Mouse (Mus musculus): Measurements from ENCODE around the gene Grip1. TPM values are rescaled to one million over a fixed set of nuclear protein-coding genes. Genes with fewer than 3 reads are reported as not detected.

The Grip1 gene
- polyA plus RNA-seq, 1 experiment from 2014 or later = 0.55 TPM

DNA sequence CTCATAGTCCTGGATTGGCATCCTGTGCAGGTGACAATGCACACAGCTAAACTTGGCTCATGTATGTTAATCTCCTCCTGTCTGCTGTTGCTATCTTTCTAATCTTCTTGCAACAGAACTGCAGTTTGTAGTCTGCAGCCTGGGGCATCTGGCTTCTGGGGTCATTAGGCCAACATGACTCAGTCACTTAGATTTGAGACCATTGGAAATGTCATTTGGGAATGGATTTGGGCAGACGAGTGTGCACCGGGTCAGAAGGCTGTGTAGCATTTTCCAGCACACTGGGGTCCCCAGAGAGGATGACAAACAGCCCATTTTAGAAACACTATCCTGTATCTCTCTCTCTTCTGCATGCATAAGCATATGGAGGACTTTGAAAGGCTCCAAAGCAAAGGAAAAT lies 268.8 kb downstream of the Grip1 start:
- no peaks in the 10 kb centered on the region for H3K4me1 ChIP-seq (ENCODE audit: control insufficient read depth, low read depth, low read length)
- WGBS (ENCODE audit: insufficient replicate concordance) = 51% methylated on average over 2 of the region's 2 CpGs

DNA sequence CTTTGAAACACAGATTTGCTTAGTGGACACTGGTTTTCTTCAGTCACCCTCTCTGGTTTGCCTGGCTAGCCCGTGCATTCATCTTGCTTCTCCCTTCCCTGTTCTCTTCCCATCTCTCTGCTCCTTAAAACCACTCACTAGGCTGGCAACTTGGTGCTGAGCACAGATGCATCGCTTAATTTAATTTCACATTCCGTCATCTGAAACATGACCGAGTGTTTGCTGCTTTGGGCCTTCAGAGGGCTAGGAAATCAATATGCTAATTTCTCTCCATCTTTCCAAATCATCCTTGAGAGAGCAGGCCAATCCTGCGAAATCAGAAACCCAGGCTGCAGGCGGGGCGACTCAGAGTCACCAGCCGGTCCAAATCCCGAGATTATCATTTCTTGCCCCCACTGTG lies 270.0 kb downstream of the Grip1 start:
- WGBS (ENCODE audit: insufficient replicate concordance) = 65% methylated on average over 9 of the region's 9 CpGs
- no peaks in the 10 kb centered on the region for H3K27me3 ChIP-seq (ENCODE audit: control insufficient read depth, insufficient read depth, low read depth, low read length)
- no peak for ATAC-seq (ENCODE audit: low read depth)
- no peak overlapping the region for H3K4me3 ChIP-seq (ENCODE audit: low read depth, low read length)
- no peaks in the 10 kb centered on the region for H3K9me3 ChIP-seq (replicated peaks; ENCODE audit: control insufficient read depth, low read length)
- H3K4me1 ChIP-seq (ENCODE audit: control insufficient read depth, low read depth, low read length) = no peaks in the 10 kb centered on the region
- no peak overlapping the region for H3K4me2 ChIP-seq (ENCODE audit: low read depth, low read length)
- no peaks in the 10 kb centered on the region for H3K36me3 ChIP-seq (ENCODE audit: control insufficient read depth, insufficient read depth)
- no peak overlapping the region for H3K27ac ChIP-seq (ENCODE audit: low read length)
- no peak overlapping the region for H3K9ac ChIP-seq (ENCODE audit: low read depth, low read length)

More for the DNA sequence above, 268.8 kb downstream of the Grip1 start:
- no peaks in the 10 kb centered on the region for H3K36me3 ChIP-seq (ENCODE audit: control insufficient read depth, insufficient read depth)
- H3K9me3 ChIP-seq (replicated peaks; ENCODE audit: control insufficient read depth, low read length) = no peaks in the 10 kb centered on the region
- no peak overlapping the region for H3K9ac ChIP-seq (ENCODE audit: low read depth, low read length)
- H3K27me3 ChIP-seq (ENCODE audit: control insufficient read depth, insufficient read depth, low read depth, low read length) = no peaks in the 10 kb centered on the region
- H3K27ac ChIP-seq (ENCODE audit: low read length) = no peak overlapping the region
- no peak overlapping the region for H3K4me3 ChIP-seq (ENCODE audit: low read depth, low read length)
- no peak overlapping the region for H3K4me2 ChIP-seq (ENCODE audit: low read depth, low read length)
- ATAC-seq (ENCODE audit: low read depth) = no peak

DNA sequence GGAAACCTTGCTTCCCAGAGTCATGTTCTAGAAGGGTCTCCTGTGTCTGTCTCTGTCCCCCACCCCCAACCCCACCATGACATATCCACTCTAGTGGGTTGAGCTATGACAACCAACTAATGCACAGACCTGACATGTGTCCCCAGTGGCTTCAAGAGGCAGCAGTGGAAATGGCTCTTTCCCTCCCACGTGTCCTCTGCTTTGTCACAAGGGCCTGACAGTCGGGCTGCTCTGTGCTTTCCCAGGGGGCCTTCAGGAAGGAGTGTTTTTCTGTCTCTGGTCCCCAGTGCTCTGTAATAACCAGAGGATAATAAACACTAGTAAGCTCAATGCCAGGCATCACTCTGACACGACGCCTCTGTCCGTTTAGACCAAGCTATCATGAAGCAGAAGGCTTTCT lies 271.7 kb downstream of the Grip1 start:
- Histone ChIP-seq H3K36me3 (ENCODE audit: control insufficient read depth, insufficient read depth) (no peaks in the 10 kb centered on the region), H3K4me1 (ENCODE audit: control insufficient read depth, low read depth, low read length) (no peaks in the 10 kb centered on the region), H3K9me3 (replicated peaks; ENCODE audit: control insufficient read depth, low read length) (no peaks in the 10 kb centered on the region), H3K27me3 (ENCODE audit: control insufficient read depth, insufficient read depth, low read depth, low read length) (no peaks in the 10 kb centered on the region), H3K27ac (ENCODE audit: low read length) (no peak overlapping the region), H3K9ac (ENCODE audit: low read depth, low read length) (no peak overlapping the region), H3K4me3 (ENCODE audit: low read depth, low read length) (no peak overlapping the region), H3K4me2 (ENCODE audit: low read depth, low read length) (no peak overlapping the region)
- WGBS (ENCODE audit: insufficient replicate concordance) = 49% methylated on average over 5 of the region's 5 CpGs
- no peak for ATAC-seq (ENCODE audit: low read depth)

DNA sequence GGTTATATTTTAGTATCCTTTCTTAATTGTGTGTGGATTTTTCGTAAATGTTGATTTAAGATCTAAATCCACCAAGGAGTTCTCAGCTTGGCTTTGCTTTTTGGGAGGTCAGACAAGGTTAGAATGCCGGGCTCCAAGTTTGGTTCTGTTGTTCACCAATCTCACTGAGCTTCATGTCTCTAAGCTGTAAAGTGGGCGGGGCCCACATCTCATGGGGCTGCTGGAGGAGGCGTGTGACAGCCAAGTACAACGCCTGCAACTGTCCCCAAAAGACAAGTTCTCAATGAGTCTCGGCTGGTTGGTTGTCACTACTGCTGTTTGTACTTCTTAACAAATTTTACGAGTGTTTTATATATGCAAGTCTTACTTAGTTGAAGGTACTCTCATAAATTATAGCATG lies 272.3 kb downstream of the Grip1 start:
- H3K9me3 ChIP-seq (replicated peaks; ENCODE audit: control insufficient read depth, low read length) = no peaks in the 10 kb centered on the region
- no peak overlapping the region for H3K4me2 ChIP-seq (ENCODE audit: low read depth, low read length)
- 53% methylated on average over 7 of the region's 7 CpGs for WGBS (ENCODE audit: insufficient replicate concordance)
- H3K27ac ChIP-seq (ENCODE audit: low read length) = no peak overlapping the region
- H3K9ac ChIP-seq (ENCODE audit: low read depth, low read length) = no peak overlapping the region
- H3K4me3 ChIP-seq (ENCODE audit: low read depth, low read length) = no peak overlapping the region
- no peaks in the 10 kb centered on the region for H3K36me3 ChIP-seq (ENCODE audit: control insufficient read depth, insufficient read depth)
- ATAC-seq (ENCODE audit: low read depth) = no peak
- no peaks in the 10 kb centered on the region for H3K4me1 ChIP-seq (ENCODE audit: control insufficient read depth, low read depth, low read length)
- H3K27me3 ChIP-seq (ENCODE audit: control insufficient read depth, insufficient read depth, low read depth, low read length) = no peaks in the 10 kb centered on the region

DNA sequence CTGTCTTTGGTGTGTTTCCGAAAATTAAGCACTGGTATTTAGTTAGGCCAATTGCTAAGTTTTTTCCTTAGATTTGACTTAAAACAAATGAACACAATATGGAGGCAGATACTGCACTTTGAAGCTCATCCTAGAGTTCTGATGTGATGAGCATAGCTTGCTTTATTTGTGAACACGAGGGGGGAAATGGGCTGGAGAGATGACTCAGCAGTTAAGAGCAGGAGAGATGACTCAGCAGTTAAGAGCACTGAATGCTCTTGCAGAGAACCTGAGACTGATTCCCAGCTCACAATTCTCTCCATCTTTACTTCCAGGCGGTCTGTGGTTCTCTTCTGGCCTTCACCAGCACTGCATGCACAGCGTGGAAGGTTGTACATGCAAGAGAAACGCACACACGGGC lies 273.3 kb downstream of the Grip1 start:
- no peaks in the 10 kb centered on the region for H3K9me3 ChIP-seq (replicated peaks; ENCODE audit: control insufficient read depth, low read length)
- no peaks in the 10 kb centered on the region for H3K4me1 ChIP-seq (ENCODE audit: control insufficient read depth, low read depth, low read length)
- no peak for ATAC-seq (ENCODE audit: low read depth)
- no peak overlapping the region for H3K4me2 ChIP-seq (ENCODE audit: low read depth, low read length)
- H3K9ac ChIP-seq (ENCODE audit: low read depth, low read length) = no peak overlapping the region
- H3K36me3 ChIP-seq (ENCODE audit: control insufficient read depth, insufficient read depth) = no peaks in the 10 kb centered on the region
- no peak overlapping the region for H3K27ac ChIP-seq (ENCODE audit: low read length)
- WGBS (ENCODE audit: insufficient replicate concordance) = 54% methylated on average over 6 of the region's 6 CpGs
- no peaks in the 10 kb centered on the region for H3K27me3 ChIP-seq (ENCODE audit: control insufficient read depth, insufficient read depth, low read depth, low read length)
- no peak overlapping the region for H3K4me3 ChIP-seq (ENCODE audit: low read depth, low read length)

DNA sequence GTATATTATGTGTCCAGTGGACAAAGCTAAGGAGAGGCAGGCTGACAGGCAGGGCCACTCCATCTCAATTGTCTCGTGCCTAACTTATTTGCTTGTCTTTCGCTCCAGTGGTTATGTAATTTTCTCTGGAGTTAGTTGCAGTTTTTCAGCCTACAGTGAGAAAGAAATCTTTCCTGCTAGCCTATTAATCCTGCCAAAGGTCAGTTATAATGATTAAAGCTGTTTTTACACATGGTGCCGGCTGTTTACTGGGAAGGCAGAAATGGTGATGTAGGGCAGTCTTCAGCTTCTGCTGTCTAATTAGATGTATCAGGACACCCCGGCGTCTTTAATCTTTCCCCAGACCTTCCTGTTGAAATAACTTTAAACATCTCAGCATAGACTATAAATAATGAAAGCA lies 276.6 kb downstream of the Grip1 start:
- no peak overlapping the region for H3K4me3 ChIP-seq (ENCODE audit: low read depth, low read length)
- H3K9ac ChIP-seq (ENCODE audit: low read depth, low read length) = no peak overlapping the region
- H3K36me3 ChIP-seq (ENCODE audit: control insufficient read depth, insufficient read depth) = no peaks in the 10 kb centered on the region
- 63% methylated on average over 5 of the region's 5 CpGs for WGBS (ENCODE audit: insufficient replicate concordance)
- ATAC-seq (ENCODE audit: low read depth) = no peak
- no peaks in the 10 kb centered on the region for H3K9me3 ChIP-seq (replicated peaks; ENCODE audit: control insufficient read depth, low read length)
- no peak overlapping the region for H3K27ac ChIP-seq (ENCODE audit: low read length)
- H3K27me3 ChIP-seq (ENCODE audit: control insufficient read depth, insufficient read depth, low read depth, low read length) = no peaks in the 10 kb centered on the region
- H3K4me1 ChIP-seq (ENCODE audit: control insufficient read depth, low read depth, low read length) = no peaks in the 10 kb centered on the region
- H3K4me2 ChIP-seq (ENCODE audit: low read depth, low read length) = no peak overlapping the region

DNA sequence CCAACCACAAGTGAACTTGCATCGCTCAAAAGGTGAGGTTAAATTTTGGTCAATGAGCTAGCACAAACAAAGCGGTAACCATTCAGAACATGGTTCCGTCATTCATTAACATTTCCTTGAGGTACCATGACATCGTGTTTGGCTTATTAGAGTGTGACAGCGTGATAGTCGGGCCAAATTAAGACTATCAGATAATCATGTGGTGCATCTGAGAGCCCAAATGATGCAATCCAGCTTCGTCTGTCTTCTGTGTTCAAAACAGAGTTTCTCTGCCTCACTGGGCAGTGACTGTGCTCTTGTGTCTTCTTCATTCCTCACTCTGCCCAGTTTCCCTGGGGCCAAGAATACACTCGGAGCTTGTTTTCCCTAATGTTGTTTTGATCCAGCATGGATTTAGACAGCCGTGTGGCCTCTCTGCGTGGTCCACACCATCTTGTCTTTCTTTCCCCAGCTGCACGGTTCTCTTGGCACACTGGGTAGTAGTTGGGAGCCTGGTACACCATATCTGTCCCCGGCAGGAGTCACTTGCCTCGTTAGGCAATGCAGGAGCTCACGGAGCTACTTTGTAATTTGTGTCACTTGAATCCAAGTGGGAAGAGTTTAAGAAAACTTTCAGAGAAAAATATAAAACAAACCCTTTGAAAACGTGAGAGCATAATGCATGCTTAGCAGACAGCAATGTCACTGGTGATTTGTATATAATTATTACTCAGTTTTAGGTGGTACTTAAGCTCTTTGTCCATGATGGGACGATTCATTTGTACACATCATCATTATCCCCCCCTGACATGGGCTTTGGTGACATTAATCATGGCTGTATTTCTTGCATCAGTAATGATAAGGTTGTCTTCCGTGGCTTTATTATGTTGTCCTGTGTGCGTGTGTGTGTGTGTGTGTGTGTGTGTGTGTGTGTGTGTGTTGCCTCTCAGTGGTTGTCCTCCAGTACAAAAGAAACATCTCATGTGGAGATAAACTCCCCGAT lies 281.7 kb downstream of the Grip1 start:
- H3K4me2 ChIP-seq (ENCODE audit: low read depth, low read length) = no peak overlapping the region
- no peak overlapping the region for H3K27ac ChIP-seq (ENCODE audit: low read length)
- H3K27me3 ChIP-seq (ENCODE audit: control insufficient read depth, insufficient read depth, low read depth, low read length) = no peaks in the 10 kb centered on the region
- no peaks in the 10 kb centered on the region for H3K36me3 ChIP-seq (ENCODE audit: control insufficient read depth, insufficient read depth)
- no peak overlapping the region for H3K4me3 ChIP-seq (ENCODE audit: low read depth, low read length)
- ATAC-seq (ENCODE audit: low read depth) = no peak
- 61% methylated on average over 19 of the region's 19 CpGs for WGBS (ENCODE audit: insufficient replicate concordance)
- H3K9me3 ChIP-seq (replicated peaks; ENCODE audit: control insufficient read depth, low read length) = no peaks in the 10 kb centered on the region
- H3K4me1 ChIP-seq (ENCODE audit: control insufficient read depth, low read depth, low read length) = no peaks in the 10 kb centered on the region
- H3K9ac ChIP-seq (ENCODE audit: low read depth, low read length) = no peak overlapping the region

DNA sequence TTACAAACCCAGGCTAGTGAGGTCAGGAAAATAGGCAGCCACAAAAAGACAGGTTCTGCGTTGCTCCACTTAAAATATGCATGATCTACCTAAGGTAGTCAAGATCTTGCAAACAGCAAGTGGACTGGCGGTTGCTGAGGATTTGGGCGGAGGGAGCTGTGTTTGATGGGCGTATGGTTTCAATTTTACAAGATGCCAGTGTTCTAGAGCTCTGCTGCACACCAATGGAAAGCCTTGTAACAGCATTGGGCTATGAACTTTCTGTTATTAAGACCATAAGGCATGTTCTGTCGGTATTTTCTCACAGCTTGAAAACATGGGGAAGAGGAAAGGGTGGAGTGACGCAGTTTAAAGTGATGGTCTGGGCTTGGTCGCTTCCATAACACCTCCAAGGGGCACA lies 285.8 kb downstream of the Grip1 start:
- Histone ChIP-seq H3K27me3 (ENCODE audit: control insufficient read depth, insufficient read depth, low read depth, low read length) (no peaks in the 10 kb centered on the region), H3K9ac (ENCODE audit: low read depth, low read length) (no peak overlapping the region), H3K36me3 (ENCODE audit: control insufficient read depth, insufficient read depth) (no peaks in the 10 kb centered on the region), H3K9me3 (replicated peaks; ENCODE audit: control insufficient read depth, low read length) (no peaks in the 10 kb centered on the region), H3K27ac (ENCODE audit: low read length) (no peak overlapping the region), H3K4me3 (ENCODE audit: low read depth, low read length) (no peak overlapping the region), H3K4me1 (ENCODE audit: control insufficient read depth, low read depth, low read length) (no peaks in the 10 kb centered on the region), H3K4me2 (ENCODE audit: low read depth, low read length) (no peak overlapping the region)
- WGBS (ENCODE audit: insufficient replicate concordance) = 58% methylated on average over 7 of the region's 7 CpGs
- ATAC-seq (ENCODE audit: low read depth) = no peak

DNA sequence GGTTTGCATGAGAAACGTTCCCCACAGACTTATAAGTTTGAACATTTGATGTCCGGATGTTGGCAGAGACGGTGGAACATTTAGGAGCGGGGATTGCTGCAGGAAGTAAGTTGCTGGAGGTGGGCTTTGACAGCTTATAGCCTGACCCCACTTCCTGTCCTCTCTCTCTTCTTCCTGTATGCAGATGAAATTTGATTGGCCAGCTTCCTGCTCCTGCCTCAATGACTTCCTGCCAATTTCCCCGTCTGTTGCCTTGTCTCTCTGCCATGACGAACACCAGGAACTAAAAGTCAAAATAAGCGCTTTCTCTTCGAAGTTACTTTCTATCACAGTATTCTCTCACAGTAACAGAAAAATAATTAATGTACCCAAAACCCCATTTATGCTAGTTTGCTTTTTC lies 289.1 kb downstream of the Grip1 start:
- no peaks in the 10 kb centered on the region for H3K4me1 ChIP-seq (ENCODE audit: control insufficient read depth, low read depth, low read length)
- no peaks in the 10 kb centered on the region for H3K36me3 ChIP-seq (ENCODE audit: control insufficient read depth, insufficient read depth)
- ATAC-seq (ENCODE audit: low read depth) = no peak
- H3K9me3 ChIP-seq (replicated peaks; ENCODE audit: control insufficient read depth, low read length) = no peaks in the 10 kb centered on the region
- no peaks in the 10 kb centered on the region for H3K27me3 ChIP-seq (ENCODE audit: control insufficient read depth, insufficient read depth, low read depth, low read length)
- H3K27ac ChIP-seq (ENCODE audit: low read length) = no peak overlapping the region
- H3K4me3 ChIP-seq (ENCODE audit: low read depth, low read length) = no peak overlapping the region
- H3K4me2 ChIP-seq (ENCODE audit: low read depth, low read length) = no peak overlapping the region
- WGBS (ENCODE audit: insufficient replicate concordance) = 51% methylated on average over 8 of the region's 8 CpGs
- H3K9ac ChIP-seq (ENCODE audit: low read depth, low read length) = no peak overlapping the region

All from liver, embryonic 16.5 days (tissue).